Mouse (Mus musculus): Measurements from ENCODE around the gene Rapgef5.

The Rapgef5 gene

GRCm38 (mm10) chr12:117516179-117516578 is at the start of gene Rapgef5:
Gene Rapgef5, plus strand, starts transcription at chr12:117516479.
- DNase-seq (ENCODE audit: low read depth), result no peak

GRCm38 (mm10) chr12:117468329-117468728 is 48.0 kb upstream of the Rapgef5 start:
- DNase-seq (ENCODE audit: low read depth), result no peak

- DNase-seq (ENCODE audit: low read depth), result no peak
These were observed 37.3 kb upstream of the Rapgef5 start for GRCm38 (mm10) chr12:117479014-117479413.

GRCm38 (mm10) chr12:117479680-117480079 is 36.6 kb upstream of the Rapgef5 start:
- DNase-seq (ENCODE audit: low read depth), result no peak

- no peak for DNase-seq (ENCODE audit: low read depth)
These were observed 35.3 kb upstream of the Rapgef5 start for GRCm38 (mm10) chr12:117480958-117481357.

- no peak for DNase-seq (ENCODE audit: low read depth)
These were observed 33.6 kb upstream of the Rapgef5 start for GRCm38 (mm10) chr12:117482665-117483064.

GRCm38 (mm10) chr12:117486118-117487057 is 29.9 kb upstream of the Rapgef5 start:
- DNase-seq (ENCODE audit: low read depth), result no peak

- DNase-seq (ENCODE audit: low read depth), result no peak
These were observed 19.6 kb upstream of the Rapgef5 start for GRCm38 (mm10) chr12:117496501-117497176.

GRCm38 (mm10) chr12:117497361-117497760 is 18.9 kb upstream of the Rapgef5 start:
- no peak for DNase-seq (ENCODE audit: low read depth)

GRCm38 (mm10) chr12:117499242-117499641 is 17.0 kb upstream of the Rapgef5 start:
- DNase-seq (ENCODE audit: low read depth), result no peak

GRCm38 (mm10) chr12:117501180-117501579 is 15.1 kb upstream of the Rapgef5 start:
- no peak for DNase-seq (ENCODE audit: low read depth)

GRCm38 (mm10) chr12:117502834-117503233 is 13.4 kb upstream of the Rapgef5 start:
- DNase-seq (ENCODE audit: low read depth), result no peak

GRCm38 (mm10) chr12:117505163-117505562 is 11.1 kb upstream of the Rapgef5 start:
- no peak for DNase-seq (ENCODE audit: low read depth)

- no peak for DNase-seq (ENCODE audit: low read depth)
These were observed 8.5 kb upstream of the Rapgef5 start for GRCm38 (mm10) chr12:117507772-117508171.

- DNase-seq (ENCODE audit: low read depth), result no peak
These were observed 6.4 kb upstream of the Rapgef5 start for GRCm38 (mm10) chr12:117509919-117510318.

GRCm38 (mm10) chr12:117512468-117512867 is 3.8 kb upstream of the Rapgef5 start:
- DNase-seq (ENCODE audit: low read depth), result no peak

GRCm38 (mm10) chr12:117513150-117513932 is 2.9 kb upstream of the Rapgef5 start:
- no peak for DNase-seq (ENCODE audit: low read depth)

GRCm38 (mm10) chr12:117517275-117517936 is 1.1 kb downstream of the Rapgef5 start:
- DNase-seq (ENCODE audit: low read depth), result no peak

GRCm38 (mm10) chr12:117524311-117525013 is 8.2 kb downstream of the Rapgef5 start:
- no peak for DNase-seq (ENCODE audit: low read depth)

- DNase-seq (ENCODE audit: low read depth), result no peak
These were observed 11.6 kb downstream of the Rapgef5 start for GRCm38 (mm10) chr12:117527889-117528288.

GRCm38 (mm10) chr12:117528509-117529145 is 12.3 kb downstream of the Rapgef5 start:
- no peak for DNase-seq (ENCODE audit: low read depth)

All from c-Kit-positive CD71-positive TER-119-negative erythroid progenitor cells, embryonic 14.5 days (primary cell).